Mouse (Mus musculus) testis, adult 2 months (tissue): ENCODE data around the gene Lypla2.

Experiments used
- CTCF ChIP-seq: fragments of 200-500 bp; IDR thresholded peaks from 2 replicates; pipeline ENCODE4 v1.5.1; 2012; ENCODE audit warnings: low read depth, mild to moderate bottlenecking, inconsistent platforms, low read length, moderate library complexity; ENCODE audit not compliant: control insufficient read depth, insufficient read depth, insufficient replicate concordance
- POLR2A ChIP-seq: fragments of 200-500 bp; IDR thresholded peaks from 2 replicates; pipeline ENCODE4 v1.6.1; 2012; ENCODE audit warnings: low read depth, mild to moderate bottlenecking, inconsistent platforms, low read length, moderate library complexity; ENCODE audit not compliant: control insufficient read depth

DNA sequence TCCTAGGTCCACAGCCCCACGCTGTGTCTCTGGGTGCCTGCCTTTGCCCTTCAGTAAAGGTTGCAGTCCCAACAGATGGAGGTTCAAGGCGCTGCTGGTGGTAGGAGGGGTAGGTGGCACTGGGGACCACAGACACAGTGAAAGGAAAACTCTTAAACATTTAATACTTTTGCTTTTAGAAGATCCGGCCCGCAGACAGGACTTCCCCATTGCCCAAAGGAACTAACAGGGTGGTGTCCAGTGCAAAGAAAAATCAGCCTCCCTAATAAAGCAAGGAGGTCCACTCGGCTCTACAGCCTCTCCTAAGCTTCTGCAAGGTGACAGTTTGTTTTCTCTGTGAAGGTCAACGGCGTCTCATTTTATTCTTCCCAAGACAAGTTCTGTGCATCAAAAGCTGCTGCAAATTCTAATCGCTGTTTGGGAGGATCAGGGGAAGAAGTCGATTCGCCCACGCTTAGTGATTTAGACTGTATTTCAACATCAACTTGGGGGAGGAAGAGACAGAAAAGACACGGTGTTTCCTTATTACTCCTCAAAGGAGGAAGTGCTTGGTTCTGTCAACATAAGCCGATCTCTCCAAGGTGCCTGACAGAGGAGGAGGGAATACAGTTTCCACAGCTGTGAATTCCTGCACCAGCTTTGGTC is 53.7 kb downstream of the Lypla2 start:
- TF ChIP-seq CTCF, result no peak
- no peak for TF ChIP-seq POLR2A
